Mouse (Mus musculus) testis, adult 2 months (tissue): Measurements from ENCODE around the gene Zfp143.

ENCODE experiments used
- CTCF ChIP-seq: fragments of 200-500 bp; IDR thresholded peaks from 2 replicates; pipeline ENCODE4 v1.5.1; 2012; ENCODE audit warnings: low read depth, mild to moderate bottlenecking, inconsistent platforms, low read length, moderate library complexity; ENCODE audit not compliant: control insufficient read depth, insufficient read depth, insufficient replicate concordance
- POLR2A ChIP-seq: fragments of 200-500 bp; IDR thresholded peaks from 2 replicates; pipeline ENCODE4 v1.6.1; 2012; ENCODE audit warnings: low read depth, mild to moderate bottlenecking, inconsistent platforms, low read length, moderate library complexity; ENCODE audit not compliant: control insufficient read depth

- TF ChIP-seq POLR2A = no peak
- TF ChIP-seq CTCF = no peak
Observed at GRCm38 (mm10) chr7:110030342-110030741, 30.7 kb upstream of the Zfp143 start.
